Mouse (Mus musculus): ENCODE measurements around the gene Tmcc3. TPM values are rescaled to one million over a fixed set of nuclear protein-coding genes. Genes with fewer than 3 reads are reported as not detected.

Gene Tmcc3
- total RNA-seq, 2 experiments from 2014 or later: 16.3 to 21.6 TPM

DNA sequence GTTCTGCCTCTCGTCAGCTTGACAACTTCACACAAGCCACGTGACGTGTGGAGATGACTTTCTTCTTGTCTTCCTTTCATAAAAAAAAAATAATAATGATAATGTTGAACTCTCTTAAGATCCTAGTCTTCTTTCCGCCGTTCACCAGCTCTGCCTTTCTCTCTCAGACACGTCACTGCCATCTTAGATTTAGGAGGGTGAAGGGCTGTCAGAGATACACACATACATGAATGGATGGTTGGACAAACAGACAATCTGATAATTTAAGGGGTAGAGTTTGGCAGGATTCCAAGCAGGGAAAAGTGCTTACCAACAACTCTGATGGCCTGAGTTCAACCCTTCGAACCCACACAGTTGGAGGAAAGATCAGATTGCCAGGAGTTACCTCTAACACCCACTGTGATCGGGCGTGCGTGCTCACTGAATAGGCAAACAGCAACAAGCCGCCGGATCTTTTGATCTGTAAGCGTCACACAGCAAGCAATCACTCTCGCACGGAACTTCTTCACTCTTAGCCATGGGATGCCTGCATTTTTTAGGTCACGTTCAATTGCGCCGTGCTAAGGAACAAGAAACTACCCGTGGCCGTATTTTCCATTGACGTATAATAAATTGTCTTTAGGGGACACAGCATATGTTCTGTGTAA lies 254.6 kb downstream of the Tmcc3 start:
- no peak for TF ChIP-seq CTCF (IDR thresholded peaks at IDR 0.05)
- H3K4me3 ChIP-seq: no peak overlapping the region; the same call in 1 of the 2 replicates
- H3K27ac ChIP-seq: peak overlapping the region; percentile 91
- intact Hi-C loops (cut with DNase I): no loop called here
- DNase-seq: no peak

DNA sequence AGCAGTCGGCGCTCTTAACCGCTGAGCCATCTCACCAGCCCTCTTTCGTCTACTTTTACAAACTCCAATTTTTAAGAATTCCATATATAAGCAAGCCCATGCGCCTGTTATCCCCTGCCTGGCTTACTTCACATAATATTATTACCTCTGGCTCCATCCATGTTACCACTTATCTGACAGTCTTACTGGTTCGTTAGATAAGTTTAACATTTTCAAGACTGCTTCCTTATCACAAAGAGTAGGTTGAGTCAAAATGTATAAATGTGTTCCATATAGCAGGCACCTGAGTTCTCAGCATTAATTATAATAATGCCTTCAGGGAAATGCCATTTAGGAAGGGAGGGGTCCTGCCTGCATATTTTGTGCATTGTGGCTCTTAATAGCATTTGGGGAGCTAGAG lies 255.5 kb downstream of the Tmcc3 start:
- H3K27ac ChIP-seq: peak overlapping the region; percentile 91
- no peak for TF ChIP-seq CTCF (IDR thresholded peaks at IDR 0.05)
- H3K4me3 ChIP-seq: no peak overlapping the region
- intact Hi-C loops (cut with DNase I): no loop called here
- no peak for DNase-seq

DNA sequence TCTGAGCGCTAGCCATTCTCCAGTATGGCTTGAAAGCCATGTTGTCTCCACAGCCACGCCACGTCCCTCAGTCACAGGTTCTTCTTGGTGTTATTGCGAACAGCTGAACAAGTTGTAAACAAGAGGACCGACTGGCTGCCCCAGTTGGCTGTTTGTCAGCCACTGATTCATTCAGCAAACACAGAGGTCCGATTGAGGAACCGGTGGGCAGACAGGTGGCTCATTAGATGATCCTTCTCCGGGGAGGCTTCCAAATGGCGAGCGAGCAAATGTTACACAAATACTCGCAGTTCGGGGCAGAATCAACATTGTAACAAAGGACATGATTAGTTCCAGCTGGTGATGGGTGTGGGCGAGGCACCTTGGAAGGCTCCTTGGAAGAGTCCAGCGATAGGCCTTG lies 256.2 kb downstream of the Tmcc3 start:
- no peak for TF ChIP-seq CTCF (IDR thresholded peaks at IDR 0.05)
- peak overlapping the region; percentile 27 for H3K4me3 ChIP-seq
- intact Hi-C loops (cut with DNase I): no loop called here
- H3K27ac ChIP-seq: peak overlapping the region; percentile 91
- peak; percentile 78 for DNase-seq

DNA sequence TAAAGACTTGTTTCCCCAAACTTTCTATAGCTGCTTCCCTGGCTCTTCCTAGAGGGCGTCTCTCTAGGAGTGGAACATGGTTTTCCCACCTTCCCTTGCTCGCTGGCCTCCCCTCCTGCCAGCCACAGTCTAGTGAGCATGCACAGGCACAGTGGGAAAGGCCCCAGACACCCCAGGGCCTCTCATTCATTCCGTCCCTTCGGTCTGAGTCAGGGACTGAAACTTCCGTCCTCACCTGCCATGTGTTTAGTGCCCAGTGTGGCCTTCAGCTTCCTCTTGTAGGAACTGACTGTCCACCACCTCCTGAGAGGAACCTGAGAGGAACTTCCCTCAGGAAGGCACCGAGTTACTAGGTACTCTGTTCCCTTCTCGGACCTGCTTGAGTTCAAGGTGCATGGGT lies 257.1 kb downstream of the Tmcc3 start:
- H3K27ac ChIP-seq: peak overlapping the region; percentile 91
- intact Hi-C loops (cut with DNase I): no loop called here
- no peak overlapping the region for H3K4me3 ChIP-seq
- DNase-seq: no peak
- no peak for TF ChIP-seq CTCF (IDR thresholded peaks at IDR 0.05)

DNA sequence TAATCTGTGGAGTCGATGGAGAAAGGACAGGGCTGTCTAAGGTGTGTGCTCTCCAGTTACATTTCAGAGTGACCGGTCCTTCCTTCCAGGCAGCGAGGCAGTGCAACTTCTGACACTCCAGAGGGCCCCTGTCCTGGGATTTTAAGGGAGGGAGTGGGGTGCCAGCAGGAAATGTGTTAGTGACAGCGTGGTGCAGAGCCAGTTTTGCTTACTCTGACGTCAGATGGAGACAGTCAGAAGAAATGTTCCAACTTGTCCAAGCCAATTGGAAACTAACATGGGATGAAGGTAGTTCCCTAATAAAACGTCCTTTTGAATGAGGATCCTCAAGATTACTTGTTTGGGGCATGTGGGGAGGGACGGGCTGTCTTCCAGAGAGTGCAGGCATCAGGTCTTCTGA lies 258.0 kb downstream of the Tmcc3 start:
- Histone ChIP-seq H3K4me3 (no peak overlapping the region), H3K27ac (peak overlapping the region; percentile 91; the same call in 1 of the 2 replicates)
- intact Hi-C loops (cut with DNase I): loop anchor here (5.0 kb wide), 1 partner anchor 107 kb away; no protein-coding TSS in a partner anchor
- DNase-seq: no peak
- TF ChIP-seq CTCF (IDR thresholded peaks at IDR 0.05): no peak

DNA sequence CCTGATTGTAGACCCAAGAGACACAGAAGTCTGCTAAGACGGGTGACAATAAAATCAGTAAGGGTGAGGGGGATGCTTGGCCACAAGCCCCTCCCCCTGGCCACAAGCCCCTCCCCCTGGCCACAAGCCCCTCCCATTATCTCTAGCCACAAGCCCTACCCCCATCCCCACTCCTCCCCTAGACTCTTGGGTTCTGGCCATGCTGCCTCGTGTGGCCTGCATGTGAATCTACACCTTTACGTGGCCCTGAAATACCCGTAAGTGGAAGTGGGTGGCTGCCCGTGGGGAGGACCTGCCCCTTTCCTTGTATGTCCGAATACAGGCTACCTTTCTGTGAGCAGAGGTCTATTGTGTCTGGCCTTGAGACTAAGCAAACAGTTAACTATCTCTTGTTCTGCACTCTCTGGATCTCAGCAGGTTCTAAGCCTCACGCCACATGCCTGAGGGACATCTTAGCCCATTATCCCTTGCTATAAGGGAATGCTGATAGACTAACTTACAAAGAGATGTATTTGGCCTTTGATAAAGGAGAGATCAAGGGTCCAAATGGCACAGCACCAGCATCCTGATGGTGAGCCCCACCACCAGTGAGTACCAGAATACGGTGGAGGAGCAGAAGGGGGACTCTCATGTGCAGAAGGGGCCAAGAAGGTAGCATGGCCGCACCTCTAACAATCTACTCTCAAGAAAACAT lies 260.3 kb downstream of the Tmcc3 start:
- Histone ChIP-seq H3K4me3 (no peak overlapping the region), H3K27ac (peak overlapping the region; percentile 67)
- DNase-seq: no peak
- TF ChIP-seq CTCF (IDR thresholded peaks at IDR 0.05): no peak
- intact Hi-C loops (cut with DNase I): loop anchor here (5.0 kb wide), 1 partner anchor 110 kb away; no protein-coding TSS in a partner anchor

DNA sequence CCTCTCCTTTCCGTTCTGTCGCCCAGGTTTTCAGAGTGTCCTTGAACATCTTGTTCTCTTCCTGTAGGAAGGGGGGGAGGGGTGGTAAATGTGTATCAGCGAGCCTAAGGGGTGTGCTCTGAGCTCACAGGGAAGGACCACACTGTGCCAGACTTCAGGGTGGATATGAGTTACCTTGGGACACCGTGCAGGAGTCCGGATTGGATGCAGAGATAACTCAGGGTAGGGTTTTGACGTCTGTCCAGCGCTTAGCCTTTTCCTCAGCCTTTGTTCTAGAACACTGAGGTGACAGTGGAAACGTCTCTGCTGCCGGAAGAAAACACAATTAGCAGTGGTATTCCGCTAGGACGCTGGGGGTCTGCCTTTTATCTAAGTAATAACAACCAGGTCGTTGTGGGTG lies 261.0 kb downstream of the Tmcc3 start:
- no peak for TF ChIP-seq CTCF (IDR thresholded peaks at IDR 0.05)
- H3K4me3 ChIP-seq: no peak overlapping the region
- intact Hi-C loops (cut with DNase I): loop anchor here (5.0 kb wide), 1 partner anchor 110 kb away; no protein-coding TSS in a partner anchor
- no peak for DNase-seq
- peak overlapping the region; percentile 67 for H3K27ac ChIP-seq

DNA sequence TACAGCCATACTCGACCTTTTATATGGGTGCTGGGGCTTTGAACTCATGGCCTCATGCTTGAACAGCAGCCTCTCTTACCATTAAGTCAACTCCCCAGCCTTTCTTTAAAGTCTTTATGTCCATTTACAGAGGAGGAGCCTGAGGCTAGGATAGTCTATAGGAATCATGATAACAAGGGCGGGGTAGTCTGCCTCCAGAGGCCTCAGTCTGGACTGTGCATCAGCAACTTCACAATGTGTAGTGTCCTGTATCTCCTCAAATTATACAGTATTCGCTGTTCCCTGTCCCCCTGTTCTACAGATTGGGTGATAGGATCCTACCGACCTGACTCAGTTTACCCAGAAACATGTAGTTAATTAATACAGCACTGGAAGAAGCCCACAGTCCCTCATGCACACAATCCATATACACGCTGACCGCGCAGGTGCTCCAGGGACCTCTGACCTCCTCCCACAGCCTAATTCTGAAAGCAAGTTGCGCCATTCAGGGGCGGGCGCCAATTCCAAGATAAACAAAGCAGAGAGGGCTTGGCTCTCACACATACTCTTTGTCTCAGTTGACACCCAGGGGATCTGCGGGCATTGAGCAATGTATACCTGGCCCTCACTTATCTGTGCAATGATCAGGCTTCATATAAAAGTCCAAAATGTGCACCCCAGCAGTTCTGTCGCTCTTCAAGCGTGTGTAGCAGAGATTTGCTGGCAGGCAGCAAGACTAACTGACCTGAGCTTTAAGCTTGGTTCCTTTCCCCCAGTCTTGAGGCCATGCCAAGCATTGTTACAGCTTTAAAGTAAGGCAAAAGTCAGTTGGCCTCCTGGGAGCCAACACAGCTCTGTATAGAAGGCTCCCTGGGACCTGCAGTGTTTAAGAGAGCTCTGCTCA lies 262.9 kb downstream of the Tmcc3 start:
- Histone ChIP-seq H3K4me3 (peak overlapping the region; percentile 43), H3K27ac (peak overlapping the region; percentile 84)
- intact Hi-C loops (cut with DNase I): loop anchor here (5.0 kb wide), 2 partner anchors 57 to 112 kb away; no protein-coding TSS in a partner anchor
- peak; percentile 63 for DNase-seq
- TF ChIP-seq CTCF (IDR thresholded peaks at IDR 0.05): no peak

DNA sequence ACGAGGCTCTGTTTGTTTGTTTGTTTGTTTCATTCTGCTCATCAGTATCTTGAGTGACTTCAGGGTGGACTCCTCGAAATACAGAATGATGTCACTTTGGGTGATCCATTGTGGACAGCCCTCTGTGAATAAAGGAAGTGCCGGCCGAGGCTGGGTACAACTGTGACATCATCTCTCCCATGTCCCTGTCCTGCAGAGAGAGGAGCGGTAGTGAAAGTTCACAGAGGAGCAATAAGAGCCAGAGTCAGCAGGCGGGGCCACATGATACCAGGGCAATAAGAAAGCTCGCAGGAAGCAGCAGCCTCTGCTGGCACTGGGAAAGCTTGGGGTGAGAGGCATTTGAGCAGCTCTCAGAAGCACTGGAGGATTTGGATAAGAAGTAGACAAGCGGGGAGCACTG lies 264.2 kb downstream of the Tmcc3 start:
- DNase-seq: peak; percentile 83
- intact Hi-C loops (cut with DNase I): loop anchor here (5.0 kb wide), 1 partner anchor 59 kb away; no protein-coding TSS in a partner anchor
- H3K4me3 ChIP-seq: peak overlapping the region; percentile 40
- peak overlapping the region; percentile 84 for H3K27ac ChIP-seq
- TF ChIP-seq CTCF (IDR thresholded peaks at IDR 0.05): peak; percentile 49

DNA sequence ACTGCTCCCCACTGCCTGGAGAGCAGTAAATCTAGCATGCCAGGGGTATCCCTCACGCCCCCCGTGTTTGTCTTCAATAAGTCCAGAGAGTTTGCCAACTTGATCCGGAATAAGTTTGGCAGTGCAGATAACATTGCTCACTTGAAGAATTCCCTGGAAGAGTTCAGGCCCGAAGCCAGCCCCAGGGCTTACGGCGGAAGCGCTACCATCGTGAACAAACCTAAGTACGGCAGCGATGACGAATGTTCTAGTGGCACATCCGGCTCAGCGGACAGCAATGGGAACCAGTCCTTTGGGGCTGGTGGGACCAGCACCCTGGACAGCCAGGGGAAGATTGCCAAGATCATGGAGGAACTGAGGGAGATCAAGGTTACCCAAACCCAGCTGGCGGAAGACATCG lies 267.1 kb downstream of the Tmcc3 start:
- H3K4me3 ChIP-seq: no peak overlapping the region
- intact Hi-C loops (cut with DNase I): loop anchor here (5.0 kb wide), 1 partner anchor 62 kb away; no protein-coding TSS in a partner anchor
- no peak for DNase-seq
- no peak for TF ChIP-seq CTCF (IDR thresholded peaks at IDR 0.05)
- H3K27ac ChIP-seq: no peak overlapping the region

DNA sequence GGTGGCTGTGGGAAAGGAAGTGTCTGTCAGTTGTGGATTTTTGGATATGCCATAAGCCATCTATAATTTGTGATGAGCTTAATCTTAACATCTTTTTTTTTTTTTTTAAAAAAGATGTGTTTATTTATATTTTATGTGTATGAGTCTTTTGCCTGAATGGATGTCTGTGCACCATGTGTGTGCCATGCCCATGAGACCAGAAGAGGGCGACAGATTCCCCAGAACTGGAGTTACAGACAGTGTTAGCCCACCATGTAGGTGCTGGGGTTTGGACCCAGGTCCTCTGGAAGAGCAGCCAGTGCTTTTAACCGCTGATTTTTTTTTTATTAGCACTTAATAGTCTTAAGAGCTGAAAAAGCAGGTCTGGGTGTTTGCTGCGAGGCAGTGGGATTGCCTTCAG lies 269.6 kb downstream of the Tmcc3 start:
- intact Hi-C loops (cut with DNase I): no loop called here
- Histone ChIP-seq H3K27ac (no peak overlapping the region), H3K4me3 (no peak overlapping the region)
- TF ChIP-seq CTCF (IDR thresholded peaks at IDR 0.05): peak; percentile 32; the same call in 1 of the 2 replicates
- no peak for DNase-seq

DNA sequence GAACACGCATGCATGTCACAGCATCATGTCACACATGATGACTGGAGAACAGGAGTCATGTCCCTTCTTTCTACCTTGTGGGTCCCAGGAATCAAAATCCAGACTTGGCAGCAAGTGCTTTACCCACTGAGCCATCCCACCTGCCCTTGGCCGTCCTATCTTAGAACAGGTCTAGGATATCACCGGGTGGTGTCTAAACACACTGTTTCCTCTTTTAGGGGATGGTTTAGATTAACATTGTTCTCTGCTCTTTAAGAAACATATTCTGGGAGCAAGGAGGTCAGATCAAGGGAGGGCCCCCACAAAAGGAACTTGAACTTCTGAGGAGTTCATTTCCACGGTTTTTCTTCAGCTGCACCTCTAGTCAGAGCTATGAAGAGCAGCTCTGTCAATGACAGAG lies 272.0 kb downstream of the Tmcc3 start:
- intact Hi-C loops (cut with DNase I): no loop called here
- H3K4me3 ChIP-seq: no peak overlapping the region
- H3K27ac ChIP-seq: no peak overlapping the region
- DNase-seq: no peak
- no peak for TF ChIP-seq CTCF (IDR thresholded peaks at IDR 0.05)
